Mouse (Mus musculus) cerebellum, adult 11 months (tissue): ENCODE measurements around the gene Fut2.

Experiments
- DNase-seq: peaks from one replicate; pipeline ENCODE4 v3.0.0; 2022

The Fut2 gene

GRCm38 (mm10) chr7:45666161-45666560 lies at the start of gene Fut2:
Fut2 (minus strand) TSS chr7:45666394.
- no peak for DNase-seq

DNA sequence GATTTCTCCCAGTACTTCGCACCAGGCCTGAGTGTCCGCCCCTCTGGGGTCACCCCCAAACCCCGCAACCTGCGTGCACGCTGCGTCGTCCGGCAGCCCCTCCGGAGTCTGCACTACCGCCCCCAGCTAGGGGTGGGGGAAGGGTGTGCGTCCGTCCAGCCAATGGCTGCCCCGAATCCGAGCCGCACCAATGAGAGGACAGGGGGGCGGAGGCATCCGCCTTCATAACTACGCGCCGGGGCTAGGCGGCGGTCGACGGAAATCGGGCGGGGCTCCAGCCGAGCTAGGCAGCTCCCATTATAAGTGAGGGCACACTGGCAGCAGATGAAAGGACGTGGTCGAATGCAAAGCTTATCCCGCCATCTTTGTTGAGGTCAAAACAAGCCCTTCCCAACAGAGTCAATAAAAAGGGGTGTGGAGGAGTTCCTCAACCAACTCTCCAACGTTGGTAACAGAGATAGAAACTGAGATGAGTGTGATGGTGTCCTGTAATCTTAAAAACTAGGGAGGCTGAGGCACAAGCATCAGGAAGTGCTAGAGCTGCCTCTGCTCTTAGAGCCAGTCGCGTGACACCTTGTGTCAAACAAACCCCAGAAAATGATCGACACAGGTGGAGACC lies 49.0 kb upstream of the Fut2 start, which contains the start of gene Rpl18:
Gene Rpl18 (plus strand): TSS at position 368 of the 619 bp plus-strand sequence.
- DNase-seq = peak; percentile 97

DNA sequence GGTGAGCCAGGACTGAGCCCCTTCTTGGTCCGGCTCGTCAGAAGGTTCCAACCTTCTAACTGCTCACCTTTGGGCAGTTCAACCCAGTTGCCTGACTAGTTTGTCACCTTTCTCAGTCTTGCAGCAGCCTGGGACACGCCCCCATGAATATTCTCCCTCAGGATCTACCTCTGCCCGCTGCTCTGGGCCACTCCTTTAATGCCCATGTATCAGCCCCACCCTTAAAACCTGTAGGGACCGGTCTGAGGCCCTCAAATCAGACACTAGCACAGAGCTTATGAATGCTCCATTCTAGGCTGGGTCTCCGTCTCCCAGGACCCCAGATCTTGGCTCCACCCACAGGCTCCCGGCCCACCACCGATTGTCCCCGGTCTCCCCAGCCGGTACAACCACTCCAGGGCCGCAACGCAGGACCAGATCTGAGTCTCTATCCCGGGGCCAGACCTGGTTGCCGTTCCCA lies 48.5 kb upstream of the Fut2 start:
- DNase-seq = no peak

DNA sequence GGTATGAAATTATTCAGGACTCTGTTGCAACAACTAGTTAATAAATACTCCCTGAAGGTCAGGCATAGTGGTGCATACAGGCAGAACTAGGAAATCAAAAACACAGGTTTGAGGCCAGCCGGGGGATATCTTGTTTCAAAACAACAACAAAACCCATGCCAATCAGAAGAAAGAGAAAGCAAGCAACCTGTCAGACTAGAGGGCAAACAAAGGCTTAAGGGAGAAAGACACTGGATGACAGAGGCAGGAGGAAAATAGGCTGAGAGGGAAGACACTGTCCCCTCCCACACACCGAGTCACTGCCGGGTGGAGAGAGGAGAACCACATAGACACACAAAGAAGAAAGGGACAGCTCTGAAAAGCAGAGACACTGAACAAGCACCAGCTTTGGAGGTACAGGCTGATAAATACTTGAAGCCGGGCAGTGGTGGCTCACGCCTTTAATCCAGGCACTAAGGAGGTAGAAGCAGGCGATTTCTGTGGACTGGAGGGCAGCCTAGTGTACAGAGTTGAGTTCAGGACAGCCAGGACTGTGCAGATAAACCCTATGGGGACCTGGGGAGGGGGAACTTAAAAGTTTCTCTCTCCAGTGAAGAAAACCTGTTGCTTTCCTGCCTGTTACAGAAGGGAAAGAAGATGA lies 47.8 kb upstream of the Fut2 start:
- DNase-seq = peak; percentile 22

DNA sequence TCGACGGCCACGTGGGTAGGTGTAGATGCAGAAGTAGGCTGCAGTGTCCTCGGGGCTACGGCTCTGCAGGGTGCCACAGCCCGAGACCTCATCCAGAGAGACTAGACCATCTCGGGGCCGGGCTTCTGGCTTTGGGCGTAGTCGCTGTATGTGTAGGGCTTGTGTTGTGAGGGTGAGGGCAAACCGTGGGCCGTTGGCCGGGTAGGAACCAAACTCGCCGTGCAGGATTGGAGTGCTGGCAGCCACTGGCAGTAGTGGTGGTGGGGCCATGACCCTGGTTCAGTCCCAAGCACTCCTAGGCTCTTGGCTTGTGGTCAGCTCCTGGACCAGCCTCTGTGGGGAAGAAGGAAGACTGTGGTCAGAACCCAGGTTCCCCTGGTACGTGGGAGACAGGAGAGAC lies 47.2 kb upstream of the Fut2 start:
- DNase-seq = peak; percentile 50

DNA sequence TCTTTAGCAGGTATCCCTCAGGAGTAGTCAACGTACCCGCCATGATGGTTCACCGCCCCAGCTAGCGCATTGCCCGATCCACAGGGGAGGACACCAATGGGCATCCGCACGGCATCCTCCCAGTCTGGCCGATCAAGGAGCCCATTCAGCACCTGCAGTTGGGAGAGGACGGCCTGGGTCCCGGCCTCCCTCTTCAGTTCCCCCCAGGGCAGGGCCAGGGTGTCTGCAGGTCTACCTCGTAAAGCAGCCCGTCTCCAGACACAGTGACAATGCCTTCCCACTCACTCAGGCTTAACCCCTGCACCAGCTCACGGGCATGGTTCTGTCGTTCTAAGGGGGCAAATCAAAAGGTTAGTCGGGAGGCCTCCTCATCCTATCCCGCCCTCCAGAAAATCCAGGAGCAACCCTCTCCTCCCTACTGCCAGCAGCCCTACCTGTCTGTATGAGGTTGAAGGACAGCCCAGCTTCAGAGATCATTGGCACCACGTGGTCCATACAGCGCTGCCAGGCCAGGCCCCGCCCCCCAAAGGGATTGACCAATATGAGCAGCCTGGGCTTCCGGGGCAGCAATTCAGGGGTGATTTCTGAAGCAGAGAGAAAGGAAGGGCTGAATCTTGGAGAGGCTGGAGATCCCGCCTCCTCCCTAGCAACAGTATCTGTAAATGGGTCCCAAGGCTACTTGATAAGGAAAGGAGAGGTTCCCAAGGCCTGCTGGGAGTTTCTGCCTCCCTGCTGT lies 46.0 kb upstream of the Fut2 start:
- peak; percentile 41 for DNase-seq

- DNase-seq = no peak
These were observed 45.3 kb upstream of the Fut2 start for GRCm38 (mm10) chr7:45711316-45712021.

DNA sequence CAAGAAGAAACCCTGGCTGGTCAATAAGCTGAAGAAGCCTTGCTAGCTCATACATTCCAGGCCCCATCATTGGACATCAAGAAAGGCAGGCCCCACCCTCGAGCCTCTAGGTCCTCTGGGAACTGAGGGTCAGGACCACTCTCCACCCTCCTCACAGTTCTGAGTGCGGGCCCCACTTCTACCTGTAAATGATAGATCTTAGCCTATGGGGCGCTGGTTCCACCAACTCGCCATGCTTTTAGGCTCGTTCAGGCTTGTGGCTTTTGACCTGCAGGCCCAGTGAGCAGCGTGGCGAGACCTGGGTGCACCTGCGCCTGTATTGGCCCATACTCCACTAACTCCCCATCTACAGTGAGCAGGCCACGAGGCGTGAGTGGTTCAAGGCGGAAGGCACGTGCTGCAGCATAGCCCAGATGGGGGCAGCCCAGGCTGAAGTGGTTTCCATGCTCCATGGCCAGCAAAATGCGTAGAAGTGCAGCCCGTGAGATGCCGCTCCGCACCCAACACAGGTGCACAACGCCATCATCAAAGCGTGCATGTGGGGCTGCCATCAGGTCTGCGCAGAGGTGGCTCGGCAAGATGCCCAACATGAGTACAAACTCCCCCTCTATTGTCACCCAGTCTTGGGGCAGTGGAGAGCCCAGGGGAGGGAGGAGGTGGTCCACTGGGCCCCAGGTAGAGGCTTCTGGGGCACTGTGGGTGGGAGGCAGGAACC lies 44.4 kb upstream of the Fut2 start:
- no peak for DNase-seq

DNA sequence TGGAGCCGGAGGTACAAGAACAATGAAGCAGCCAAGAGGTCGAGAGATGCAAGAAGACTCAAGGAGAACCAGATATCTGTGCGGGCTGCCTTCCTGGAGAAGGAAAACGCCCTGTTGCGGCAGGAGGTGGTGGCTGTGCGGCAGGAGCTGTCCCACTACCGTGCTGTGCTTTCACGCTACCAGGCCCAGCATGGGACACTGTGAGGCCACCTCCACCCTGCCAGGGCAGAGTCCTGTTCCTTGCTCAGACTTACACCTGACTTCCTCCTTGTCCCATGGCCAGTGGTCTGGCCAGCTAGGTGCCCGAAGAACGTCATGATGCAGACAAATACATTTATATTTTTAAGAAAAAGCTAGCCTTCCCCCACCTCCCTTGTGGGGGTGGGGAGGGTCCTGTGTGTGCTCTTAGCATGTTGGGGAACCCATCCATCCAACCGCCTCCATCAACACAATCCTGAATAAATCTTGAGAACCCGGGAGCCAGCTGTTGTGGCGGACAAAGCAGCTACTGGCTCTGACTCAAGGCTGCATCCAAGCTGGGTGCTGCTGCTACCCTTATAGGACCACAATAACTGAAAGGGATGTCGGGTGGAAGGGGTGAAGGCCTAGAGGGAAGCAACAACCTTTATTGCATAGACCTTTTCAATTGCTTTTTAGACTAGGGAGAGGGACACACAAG lies 43.6 kb upstream of the Fut2 start:
- no peak for DNase-seq

GRCm38 (mm10) chr7:45709036-45709435 lies 42.8 kb upstream of the Fut2 start:
- no peak for DNase-seq

DNA sequence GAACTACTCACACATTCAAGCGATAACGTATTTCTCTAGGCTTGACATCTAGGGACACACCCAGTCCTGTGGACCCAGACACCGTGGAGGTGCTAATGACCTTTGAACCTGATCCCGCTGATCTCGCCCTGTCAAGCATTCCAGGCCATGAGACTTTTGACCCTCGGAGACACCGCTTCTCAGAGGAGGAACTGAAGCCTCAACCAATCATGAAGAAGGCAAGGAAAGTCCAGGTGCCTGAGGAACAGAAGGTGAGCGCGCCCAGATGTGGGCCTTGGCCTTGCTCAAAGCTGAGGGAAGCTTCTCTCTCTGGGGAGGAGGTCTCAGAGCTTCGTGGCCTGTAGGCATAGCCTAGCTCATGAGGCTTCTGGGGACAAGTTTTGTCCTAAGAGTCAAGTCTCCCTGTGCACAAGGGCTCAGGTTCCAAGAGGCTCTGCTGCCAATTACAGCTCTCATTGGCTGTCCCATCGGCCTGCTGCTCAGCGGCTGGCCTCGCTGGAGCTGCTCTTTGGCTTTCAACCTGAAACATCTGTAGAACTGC lies 42.1 kb upstream of the Fut2 start:
- DNase-seq = peak; percentile 50

DNA sequence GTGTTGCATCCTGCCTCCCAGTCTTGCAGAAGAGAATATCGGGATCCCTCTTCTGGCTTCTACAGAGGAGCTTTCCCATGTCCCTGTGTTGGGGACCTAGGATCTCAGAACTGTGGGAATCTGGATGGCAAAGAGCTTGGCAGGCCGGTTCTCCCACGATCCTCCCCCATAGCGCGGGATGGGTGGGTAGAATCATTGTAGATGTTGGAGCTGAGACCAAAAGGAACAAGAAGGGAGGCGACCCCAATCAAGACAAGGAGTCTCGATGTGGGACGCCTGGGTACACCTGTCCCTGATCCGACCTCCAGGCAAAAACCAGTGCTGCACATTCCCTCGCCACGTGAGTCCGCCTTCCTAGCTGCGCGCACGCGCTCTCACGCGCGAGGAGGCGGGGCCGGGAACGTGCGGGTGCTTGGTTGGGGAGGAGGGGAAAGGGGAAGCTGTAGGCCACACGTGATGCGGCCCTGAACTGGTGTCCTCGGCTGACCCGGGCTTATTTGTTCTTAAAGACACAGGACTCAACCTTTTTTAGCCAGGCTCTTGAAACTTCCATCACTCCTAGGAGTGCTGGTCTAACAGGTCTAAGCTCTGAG lies 41.3 kb upstream of the Fut2 start:
- DNase-seq = peak; percentile 97

DNA sequence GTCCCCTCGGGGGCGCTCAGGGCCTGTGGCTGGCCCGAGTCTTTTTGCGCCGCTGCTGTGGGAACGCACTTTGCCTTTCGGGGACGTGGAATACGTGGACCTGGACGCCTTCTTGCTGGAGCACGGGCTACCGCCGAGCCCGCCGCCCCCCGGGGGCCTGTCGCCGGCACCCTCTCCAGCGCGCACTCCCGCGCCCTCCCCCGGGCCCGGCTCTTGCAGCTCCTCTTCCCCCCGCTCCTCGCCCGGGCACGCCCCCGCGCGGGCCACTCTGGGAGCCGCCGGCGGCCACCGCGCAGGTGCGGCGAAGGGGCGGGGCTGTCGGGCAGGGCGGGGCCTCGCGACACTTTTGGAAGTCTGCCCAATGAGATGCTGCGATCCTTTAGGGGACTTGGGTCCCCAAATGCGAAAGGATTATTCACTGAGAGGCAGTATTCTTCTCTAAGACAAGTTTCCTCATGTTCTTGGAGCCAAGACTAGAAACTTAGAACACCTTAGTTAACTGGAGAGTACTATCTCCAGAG lies 40.6 kb upstream of the Fut2 start:
- peak; percentile 89 for DNase-seq

DNA sequence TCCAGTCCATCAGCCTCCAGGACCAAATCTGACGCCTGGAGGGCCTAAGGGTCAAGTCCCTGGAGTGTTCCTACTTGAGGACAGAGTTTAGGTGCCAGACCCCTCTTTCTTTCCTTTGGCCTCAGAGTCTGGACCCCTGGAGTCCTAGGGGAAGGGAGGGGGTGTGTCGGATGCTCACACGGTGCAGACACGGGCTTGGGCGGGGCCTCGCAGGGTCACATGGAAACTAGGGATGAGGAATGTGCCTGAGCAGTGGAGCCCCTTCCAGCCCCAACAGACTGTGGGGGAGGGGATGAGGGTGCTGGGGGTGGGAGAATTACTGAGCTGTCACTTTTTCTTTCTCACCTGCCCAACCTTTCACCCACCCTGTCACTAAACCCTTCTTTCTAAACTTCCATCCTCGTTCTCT lies 39.7 kb upstream of the Fut2 start:
- peak; percentile 83 for DNase-seq

- DNase-seq = peak; percentile 75
These were observed 39.3 kb upstream of the Fut2 start for GRCm38 (mm10) chr7:45705443-45705864.

DNA sequence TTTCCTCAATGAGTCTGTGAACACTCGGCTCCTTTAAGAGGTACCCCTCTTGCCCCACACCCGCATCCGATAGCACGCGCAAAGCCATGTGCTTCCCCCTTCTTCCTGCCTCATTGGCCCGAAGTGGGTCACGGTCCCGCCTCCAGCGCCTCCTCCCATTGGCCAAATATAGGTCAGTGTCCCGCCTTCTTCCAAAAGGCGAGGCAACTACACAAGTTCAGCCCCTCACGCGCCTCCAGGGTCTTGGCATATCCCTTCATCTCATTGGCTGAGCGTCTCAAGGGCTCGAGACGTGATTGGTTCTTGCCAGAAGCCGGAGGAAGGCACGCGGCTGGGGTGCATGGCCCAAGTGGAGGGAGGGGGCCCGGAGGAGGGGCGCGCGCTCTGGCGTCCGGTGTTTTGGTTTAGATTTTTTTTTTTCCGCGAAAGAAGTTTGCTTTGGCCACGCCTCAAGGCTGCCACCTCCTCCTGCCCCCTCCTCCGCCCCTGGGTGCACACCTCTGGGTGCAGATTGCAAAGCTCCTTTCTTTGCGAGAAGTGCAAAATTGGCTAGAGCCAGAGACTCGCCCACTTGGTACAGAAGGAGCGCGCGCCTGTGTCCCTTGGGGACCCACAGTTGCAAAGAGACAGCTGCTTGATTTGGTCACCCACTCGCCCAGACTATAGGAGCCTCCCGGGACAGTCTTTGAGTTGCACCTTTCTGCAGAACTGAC lies 38.7 kb upstream of the Fut2 start, which contains the start of gene Dbp:
Gene Dbp (plus strand): TSS at position 359 of the 713 bp plus-strand sequence.
- DNase-seq = peak; percentile 99

- peak; percentile 82 for DNase-seq
These were observed 37.9 kb upstream of the Fut2 start for GRCm38 (mm10) chr7:45704046-45704559.

GRCm38 (mm10) chr7:45703521-45704033 lies 37.4 kb upstream of the Fut2 start:
- DNase-seq = peak; percentile 70

- peak; percentile 52 for DNase-seq
These were observed 36.8 kb upstream of the Fut2 start for GRCm38 (mm10) chr7:45702809-45703520.
